Mouse (Mus musculus): ENCODE data around the gene Dusp10.

Gene Dusp10

GRCm38 (mm10) chr1:184052331-184052730 lies 39.2 kb downstream of the Dusp10 start:
- TF ChIP-seq POU5F1 (IDR thresholded peaks at IDR 0.05; ENCODE audit: borderline replicate concordance, low read length) = no peak
- TF ChIP-seq NANOG (IDR thresholded peaks at IDR 0.05; ENCODE audit: borderline replicate concordance, low read length) = no peak
- TF ChIP-seq CTCF (conservative IDR thresholded peaks at IDR 0.05; ENCODE audit: low read length) = no peak
- H3K27me3 ChIP-seq (ENCODE audit: insufficient read depth, low read length) = no peaks in the 10 kb centered on the region
- no peak overlapping the region for H3K4me3 ChIP-seq (replicated peaks; ENCODE audit: low read length)
- H3K4me1 ChIP-seq (replicated peaks; ENCODE audit: low read depth, low read length) = peaks cover 7% of the 10 kb centered on the region
- H3K36me3 ChIP-seq (ENCODE audit: insufficient read depth, low read length) = no peaks in the 10 kb centered on the region
- no peaks in the 10 kb centered on the region for H3K9me3 ChIP-seq (ENCODE audit: low read length)

- Histone ChIP-seq H3K9me3 (ENCODE audit: low read length) (no peaks in the 10 kb centered on the region), H3K36me3 (ENCODE audit: insufficient read depth, low read length) (no peaks in the 10 kb centered on the region), H3K27me3 (ENCODE audit: insufficient read depth, low read length) (no peaks in the 10 kb centered on the region), H3K4me3 (replicated peaks; ENCODE audit: low read length) (no peak overlapping the region), H3K4me1 (replicated peaks; ENCODE audit: low read depth, low read length) (no peaks in the 10 kb centered on the region)
- TF ChIP-seq CTCF (conservative IDR thresholded peaks at IDR 0.05; ENCODE audit: low read length) (no peak), POU5F1 (IDR thresholded peaks at IDR 0.05; ENCODE audit: borderline replicate concordance, low read length) (no peak), NANOG (IDR thresholded peaks at IDR 0.05; ENCODE audit: borderline replicate concordance, low read length) (no peak)
These were observed 40.0 kb downstream of the Dusp10 start for GRCm38 (mm10) chr1:184053141-184053540.

GRCm38 (mm10) chr1:184053711-184054110 lies 40.6 kb downstream of the Dusp10 start:
- TF ChIP-seq POU5F1 (IDR thresholded peaks at IDR 0.05; ENCODE audit: borderline replicate concordance, low read length) (no peak), NANOG (IDR thresholded peaks at IDR 0.05; ENCODE audit: borderline replicate concordance, low read length) (no peak), CTCF (conservative IDR thresholded peaks at IDR 0.05; ENCODE audit: low read length) (no peak)
- Histone ChIP-seq H3K9me3 (ENCODE audit: low read length) (no peaks in the 10 kb centered on the region), H3K27me3 (ENCODE audit: insufficient read depth, low read length) (no peaks in the 10 kb centered on the region), H3K36me3 (ENCODE audit: insufficient read depth, low read length) (no peaks in the 10 kb centered on the region), H3K4me3 (replicated peaks; ENCODE audit: low read length) (no peak overlapping the region), H3K4me1 (replicated peaks; ENCODE audit: low read depth, low read length) (no peaks in the 10 kb centered on the region)

GRCm38 (mm10) chr1:184054176-184054575 lies 41.1 kb downstream of the Dusp10 start:
- no peaks in the 10 kb centered on the region for H3K4me1 ChIP-seq (replicated peaks; ENCODE audit: low read depth, low read length)
- H3K27me3 ChIP-seq (ENCODE audit: insufficient read depth, low read length) = no peaks in the 10 kb centered on the region
- TF ChIP-seq POU5F1 (IDR thresholded peaks at IDR 0.05; ENCODE audit: borderline replicate concordance, low read length) (no peak), NANOG (IDR thresholded peaks at IDR 0.05; ENCODE audit: borderline replicate concordance, low read length) (no peak), CTCF (conservative IDR thresholded peaks at IDR 0.05; ENCODE audit: low read length) (no peak)

GRCm38 (mm10) chr1:184058206-184058605 lies 45.1 kb downstream of the Dusp10 start:
- no peaks in the 10 kb centered on the region for H3K36me3 ChIP-seq (ENCODE audit: insufficient read depth, low read length)
- no peak overlapping the region for H3K4me3 ChIP-seq (replicated peaks; ENCODE audit: low read length)
- H3K27me3 ChIP-seq (ENCODE audit: insufficient read depth, low read length) = no peaks in the 10 kb centered on the region
- no peaks in the 10 kb centered on the region for H3K4me1 ChIP-seq (replicated peaks; ENCODE audit: low read depth, low read length)
- no peaks in the 10 kb centered on the region for H3K9me3 ChIP-seq (ENCODE audit: low read length)
- no peak for TF ChIP-seq CTCF (conservative IDR thresholded peaks at IDR 0.05; ENCODE audit: low read length)
- no peak for TF ChIP-seq NANOG (IDR thresholded peaks at IDR 0.05; ENCODE audit: borderline replicate concordance, low read length)
- no peak for TF ChIP-seq POU5F1 (IDR thresholded peaks at IDR 0.05; ENCODE audit: borderline replicate concordance, low read length)

More at GRCm38 (mm10) chr1:184054176-184054575, 41.1 kb downstream of the Dusp10 start:
- H3K4me3 ChIP-seq (replicated peaks; ENCODE audit: low read length) = no peak overlapping the region
- H3K9me3 ChIP-seq (ENCODE audit: low read length) = no peaks in the 10 kb centered on the region
- no peaks in the 10 kb centered on the region for H3K36me3 ChIP-seq (ENCODE audit: insufficient read depth, low read length)

GRCm38 (mm10) chr1:184059814-184060213 lies 46.7 kb downstream of the Dusp10 start:
- H3K36me3 ChIP-seq (ENCODE audit: insufficient read depth, low read length) = no peaks in the 10 kb centered on the region

GRCm38 (mm10) chr1:184060381-184060780 lies 47.3 kb downstream of the Dusp10 start:
- H3K36me3 ChIP-seq (ENCODE audit: insufficient read depth, low read length) = no peaks in the 10 kb centered on the region
- TF ChIP-seq NANOG (IDR thresholded peaks at IDR 0.05; ENCODE audit: borderline replicate concordance, low read length) = no peak
- TF ChIP-seq POU5F1 (IDR thresholded peaks at IDR 0.05; ENCODE audit: borderline replicate concordance, low read length) = no peak
- no peak for TF ChIP-seq CTCF (conservative IDR thresholded peaks at IDR 0.05; ENCODE audit: low read length)
- H3K27me3 ChIP-seq (ENCODE audit: insufficient read depth, low read length) = no peaks in the 10 kb centered on the region
- no peaks in the 10 kb centered on the region for H3K4me1 ChIP-seq (replicated peaks; ENCODE audit: low read depth, low read length)
- no peak overlapping the region for H3K4me3 ChIP-seq (replicated peaks; ENCODE audit: low read length)
- H3K9me3 ChIP-seq (ENCODE audit: low read length) = no peaks in the 10 kb centered on the region

More at GRCm38 (mm10) chr1:184059814-184060213, 46.7 kb downstream of the Dusp10 start:
- no peaks in the 10 kb centered on the region for H3K9me3 ChIP-seq (ENCODE audit: low read length)
- no peaks in the 10 kb centered on the region for H3K27me3 ChIP-seq (ENCODE audit: insufficient read depth, low read length)
- no peak for TF ChIP-seq NANOG (IDR thresholded peaks at IDR 0.05; ENCODE audit: borderline replicate concordance, low read length)
- no peak for TF ChIP-seq POU5F1 (IDR thresholded peaks at IDR 0.05; ENCODE audit: borderline replicate concordance, low read length)
- no peak for TF ChIP-seq CTCF (conservative IDR thresholded peaks at IDR 0.05; ENCODE audit: low read length)
- no peak overlapping the region for H3K4me3 ChIP-seq (replicated peaks; ENCODE audit: low read length)
- H3K4me1 ChIP-seq (replicated peaks; ENCODE audit: low read depth, low read length) = no peaks in the 10 kb centered on the region

GRCm38 (mm10) chr1:184060828-184061734 lies 48.0 kb downstream of the Dusp10 start:
- TF ChIP-seq POU5F1 (IDR thresholded peaks at IDR 0.05; ENCODE audit: borderline replicate concordance, low read length) (no peak), CTCF (conservative IDR thresholded peaks at IDR 0.05; ENCODE audit: low read length) (no peak), NANOG (IDR thresholded peaks at IDR 0.05; ENCODE audit: borderline replicate concordance, low read length) (no peak)

More at GRCm38 (mm10) chr1:184060828-184061734, 48.0 kb downstream of the Dusp10 start:
- H3K4me3 ChIP-seq (replicated peaks; ENCODE audit: low read length) = no peak overlapping the region
- H3K4me1 ChIP-seq (replicated peaks; ENCODE audit: low read depth, low read length) = no peaks in the 10 kb centered on the region
- H3K9me3 ChIP-seq (ENCODE audit: low read length) = no peaks in the 10 kb centered on the region
- H3K36me3 ChIP-seq (ENCODE audit: insufficient read depth, low read length) = no peaks in the 10 kb centered on the region
- H3K27me3 ChIP-seq (ENCODE audit: insufficient read depth, low read length) = no peaks in the 10 kb centered on the region
